Mouse (Mus musculus) embryonic fibroblast, embryonic 13.5 days (primary cell): ENCODE data around the gene Rps15a.

Source experiments
- CTCF ChIP-seq: IDR thresholded peaks from 2 replicates; pipeline ENCODE4 v1.5.1; 2011; ENCODE audit warnings: mild to moderate bottlenecking, control low read depth, low read length, moderate library complexity, borderline replicate concordance; ENCODE audit not compliant: insufficient read depth
- POLR2A ChIP-seq: IDR thresholded peaks from 2 replicates; pipeline ENCODE4 v1.6.1; 2011; ENCODE audit warnings: low read depth, mild to moderate bottlenecking, control low read depth, low read length, moderate library complexity

DNA sequence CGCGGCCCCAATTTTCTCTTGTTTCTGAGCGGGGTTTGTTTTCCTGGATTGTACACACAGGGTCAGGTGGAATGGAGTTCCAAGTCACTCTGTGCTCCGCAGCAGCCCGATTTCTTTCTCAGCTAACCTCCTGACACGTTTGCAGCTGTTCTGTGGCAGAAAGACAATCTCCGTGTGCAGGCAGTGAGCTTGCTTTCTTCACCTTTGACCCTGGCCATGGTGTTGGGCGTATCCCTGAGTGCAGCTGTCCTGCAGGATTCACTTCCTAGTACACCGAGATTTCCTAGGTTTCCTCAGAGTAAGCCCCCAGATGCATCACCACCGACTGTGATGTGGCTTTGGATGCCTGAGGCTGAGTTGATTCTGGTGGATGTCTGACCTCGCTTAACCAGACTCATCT is 19.1 kb upstream of the Rps15a start:
- TF ChIP-seq POLR2A (no peak), CTCF (no peak)
